Mouse (Mus musculus): Measurements from ENCODE around the gene Eefsec. TPM values are rescaled to one million over a fixed set of nuclear protein-coding genes. Genes with fewer than 3 reads are reported as not detected.

The Eefsec gene
- polyA plus RNA-seq, 1 experiment from 2014 or later, result 32.8 TPM

- H3K4me3 ChIP-seq (ENCODE audit: low read depth, low read length), result no peak overlapping the region
- no peak overlapping the region for H3K27ac ChIP-seq (ENCODE audit: low read depth, low read length)
- peaks cover 68% of the 10 kb centered on the region for H3K36me3 ChIP-seq (ENCODE audit: control insufficient read depth, insufficient read depth)
- no peaks in the 10 kb centered on the region for H3K27me3 ChIP-seq (replicated peaks; ENCODE audit: control insufficient read depth, insufficient read depth, low read length)
- no peak for TF ChIP-seq CTCF (IDR thresholded peaks at IDR 0.05; ENCODE audit: low read depth)
- H3K4me1 ChIP-seq (replicated peaks; ENCODE audit: control insufficient read depth, insufficient read depth, low read length), result no peaks in the 10 kb centered on the region
- no peak for ATAC-seq
- WGBS, result 65% methylated on average over 6 of the region's 6 CpGs
- no peaks in the 10 kb centered on the region for H3K9me3 ChIP-seq (ENCODE audit: control insufficient read depth)
- no peak overlapping the region for H3K4me2 ChIP-seq (replicated peaks; ENCODE audit: low read depth)
- no peak overlapping the region for H3K9ac ChIP-seq (ENCODE audit: low read depth, low read length)
Observed at GRCm38 (mm10) chr6:88485378-88485777, 39.0 kb upstream of the Eefsec start.

GRCm38 (mm10) chr6:88483913-88484312 is 37.6 kb upstream of the Eefsec start:
- Histone ChIP-seq H3K4me1 (replicated peaks; ENCODE audit: control insufficient read depth, insufficient read depth, low read length) (no peaks in the 10 kb centered on the region), H3K27me3 (replicated peaks; ENCODE audit: control insufficient read depth, insufficient read depth, low read length) (no peaks in the 10 kb centered on the region), H3K36me3 (ENCODE audit: control insufficient read depth, insufficient read depth) (peaks cover 80% of the 10 kb centered on the region), H3K27ac (ENCODE audit: low read depth, low read length) (no peak overlapping the region; the same call in 1 of the 2 replicates), H3K4me2 (replicated peaks; ENCODE audit: low read depth) (no peak overlapping the region), H3K9ac (ENCODE audit: low read depth, low read length) (no peak overlapping the region), H3K9me3 (ENCODE audit: control insufficient read depth) (no peaks in the 10 kb centered on the region), H3K4me3 (ENCODE audit: low read depth, low read length) (no peak overlapping the region)
- TF ChIP-seq CTCF (IDR thresholded peaks at IDR 0.05; ENCODE audit: low read depth), result no peak
- ATAC-seq, result no peak

DNA sequence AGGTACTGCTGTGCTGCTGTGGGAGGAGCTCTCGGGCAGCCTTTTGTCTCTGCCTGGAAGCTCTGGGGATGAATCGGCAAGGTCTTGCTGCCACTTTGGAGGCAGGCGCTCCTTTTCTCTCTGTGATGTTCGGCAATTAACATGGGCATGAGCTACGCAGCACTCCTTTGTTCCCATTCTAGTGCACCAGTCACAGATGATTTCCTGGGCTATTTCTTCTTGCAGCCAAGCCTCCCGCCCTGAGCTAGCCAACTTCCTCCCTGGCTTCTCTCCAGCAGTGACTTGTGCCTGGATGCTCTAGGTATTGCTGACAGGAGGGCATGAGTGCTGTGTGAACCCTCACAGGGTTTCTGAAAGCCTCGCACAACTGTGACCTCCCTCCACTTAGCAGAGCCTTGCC is 36.8 kb upstream of the Eefsec start:
- Histone ChIP-seq H3K27me3 (replicated peaks; ENCODE audit: control insufficient read depth, insufficient read depth, low read length) (no peaks in the 10 kb centered on the region), H3K4me3 (ENCODE audit: low read depth, low read length) (no peak overlapping the region), H3K36me3 (ENCODE audit: control insufficient read depth, insufficient read depth) (peaks cover 84% of the 10 kb centered on the region), H3K27ac (ENCODE audit: low read depth, low read length) (no peak overlapping the region), H3K9ac (ENCODE audit: low read depth, low read length) (no peak overlapping the region), H3K9me3 (ENCODE audit: control insufficient read depth) (no peaks in the 10 kb centered on the region), H3K4me2 (replicated peaks; ENCODE audit: low read depth) (no peak overlapping the region), H3K4me1 (replicated peaks; ENCODE audit: control insufficient read depth, insufficient read depth, low read length) (no peaks in the 10 kb centered on the region)
- 79% methylated on average over 7 of the region's 7 CpGs for WGBS
- TF ChIP-seq CTCF (IDR thresholded peaks at IDR 0.05; ENCODE audit: low read depth), result no peak
- no peak for ATAC-seq

DNA sequence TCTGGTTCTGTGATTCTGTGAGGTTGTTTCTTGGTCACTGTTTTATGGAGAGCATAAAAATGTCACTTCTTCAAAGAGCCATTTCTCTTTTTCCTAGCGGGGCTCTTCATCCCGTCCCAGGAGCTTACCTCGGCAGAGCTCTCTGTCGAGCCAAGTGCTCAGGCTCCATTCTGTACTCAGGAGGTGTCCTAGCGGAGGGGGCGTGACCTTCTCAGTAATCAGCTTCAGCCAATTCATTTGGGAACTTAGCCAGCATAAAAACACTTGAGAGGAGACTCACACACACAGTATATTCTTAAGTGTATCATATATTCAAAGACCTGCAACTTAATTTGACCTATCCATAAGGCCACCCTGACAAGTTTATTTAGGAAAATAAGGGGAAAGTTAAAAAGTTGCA is 34.1 kb upstream of the Eefsec start:
- no peak for TF ChIP-seq CTCF (IDR thresholded peaks at IDR 0.05; ENCODE audit: low read depth)
- Histone ChIP-seq H3K4me1 (replicated peaks; ENCODE audit: control insufficient read depth, insufficient read depth, low read length) (no peaks in the 10 kb centered on the region), H3K36me3 (ENCODE audit: control insufficient read depth, insufficient read depth) (peaks cover 75% of the 10 kb centered on the region), H3K4me3 (ENCODE audit: low read depth, low read length) (no peak overlapping the region), H3K9me3 (ENCODE audit: control insufficient read depth) (no peaks in the 10 kb centered on the region), H3K27me3 (replicated peaks; ENCODE audit: control insufficient read depth, insufficient read depth, low read length) (no peaks in the 10 kb centered on the region), H3K9ac (ENCODE audit: low read depth, low read length) (no peak overlapping the region), H3K27ac (ENCODE audit: low read depth, low read length) (no peak overlapping the region), H3K4me2 (replicated peaks; ENCODE audit: low read depth) (no peak overlapping the region)
- ATAC-seq, result no peak
- WGBS, result 54% methylated on average over 6 of the region's 6 CpGs

DNA sequence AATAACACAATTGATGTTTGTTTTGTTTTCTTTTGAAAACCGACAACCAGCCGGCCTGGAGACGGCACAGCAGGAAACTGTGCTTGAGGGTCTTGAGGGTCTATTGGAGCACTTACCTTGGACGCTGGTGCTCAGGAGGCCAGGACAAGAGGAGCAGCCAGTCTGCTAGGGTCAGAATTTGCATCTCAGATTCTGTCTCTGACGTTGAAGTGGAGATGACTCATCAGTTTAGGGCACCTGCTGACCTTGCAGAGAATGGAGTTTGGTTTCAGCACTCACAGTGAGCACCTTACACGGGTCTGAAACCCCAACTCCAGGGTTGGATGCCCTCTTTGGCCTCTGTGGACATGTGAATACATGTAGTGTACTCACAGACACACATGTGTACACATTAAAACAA is 23.5 kb upstream of the Eefsec start:
- Histone ChIP-seq H3K9ac (ENCODE audit: low read depth, low read length) (no peak overlapping the region), H3K9me3 (ENCODE audit: control insufficient read depth) (no peaks in the 10 kb centered on the region), H3K4me2 (replicated peaks; ENCODE audit: low read depth) (no peak overlapping the region), H3K4me3 (ENCODE audit: low read depth, low read length) (no peak overlapping the region), H3K27ac (ENCODE audit: low read depth, low read length) (no peak overlapping the region), H3K27me3 (replicated peaks; ENCODE audit: control insufficient read depth, insufficient read depth, low read length) (no peaks in the 10 kb centered on the region), H3K36me3 (ENCODE audit: control insufficient read depth, insufficient read depth) (peaks cover 38% of the 10 kb centered on the region), H3K4me1 (replicated peaks; ENCODE audit: control insufficient read depth, insufficient read depth, low read length) (no peaks in the 10 kb centered on the region; the same call in 1 of the 2 replicates)
- TF ChIP-seq CTCF (IDR thresholded peaks at IDR 0.05; ENCODE audit: low read depth), result no peak
- whole genome bisulfite sequencing, result 69% methylated on average over 6 of the region's 6 CpGs
- no peak for ATAC-seq

DNA sequence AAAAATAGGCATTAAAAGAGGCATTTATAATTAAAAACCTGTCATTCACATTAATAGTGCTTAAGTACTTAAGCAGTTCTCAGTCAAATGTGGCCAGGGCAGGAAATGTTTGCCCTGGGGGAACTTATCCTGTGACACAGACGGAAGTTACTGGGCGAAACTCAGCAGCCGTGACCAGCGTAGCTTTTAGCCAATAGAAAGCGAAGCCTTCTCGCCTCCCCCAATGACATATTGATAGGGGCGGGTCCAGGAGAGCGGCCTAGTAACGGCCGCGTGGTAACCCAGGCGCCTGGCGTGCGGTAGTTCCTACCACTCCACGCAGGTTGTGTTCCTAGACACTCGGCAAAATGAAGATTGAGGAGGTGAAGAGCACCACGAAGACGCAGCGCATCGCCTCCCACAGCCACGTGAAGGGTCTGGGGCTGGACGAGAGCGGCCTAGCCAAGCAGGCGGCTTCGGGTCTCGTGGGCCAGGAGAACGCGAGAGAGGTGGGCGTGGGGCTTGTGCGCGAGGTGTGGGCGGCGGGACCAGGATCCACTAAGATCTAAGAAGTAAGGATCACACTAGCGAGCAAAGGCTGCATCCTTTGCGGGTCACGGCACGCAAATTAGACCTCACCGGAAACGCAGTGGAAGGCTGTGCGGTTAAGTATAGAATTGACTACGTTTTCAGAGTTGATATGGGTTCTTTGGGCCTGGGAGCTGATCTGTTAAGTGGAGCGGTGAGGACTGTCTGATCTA is 19.0 kb upstream of the Eefsec start, which contains the start of gene Ruvbl1:
Ruvbl1 (plus strand) TSS at position 229 of the 740 bp plus-strand sequence.
- TF ChIP-seq CTCF (IDR thresholded peaks at IDR 0.05; ENCODE audit: low read depth), result no peak
- Histone ChIP-seq H3K4me3 (ENCODE audit: low read depth, low read length) (peak within 1 kb of the TSS; percentile 75), H3K4me2 (replicated peaks; ENCODE audit: low read depth) (peak within 1 kb of the TSS; percentile 71), H3K27ac (ENCODE audit: low read depth, low read length) (no peak within 1 kb of the TSS; the same call in 1 of the 2 replicates), H3K9me3 (ENCODE audit: control insufficient read depth) (no peaks in the 10 kb centered on the region), H3K9ac (ENCODE audit: low read depth, low read length) (peak within 1 kb of the TSS; percentile 76), H3K4me1 (replicated peaks; ENCODE audit: control insufficient read depth, insufficient read depth, low read length) (no peaks in the 10 kb centered on the region; the same call in 1 of the 2 replicates), H3K27me3 (replicated peaks; ENCODE audit: control insufficient read depth, insufficient read depth, low read length) (no peaks in the 10 kb centered on the region), H3K36me3 (ENCODE audit: control insufficient read depth, insufficient read depth) (peaks cover 17% of the 10 kb centered on the region; the same call in 1 of the 2 replicates)
- WGBS, result under 1% methylated on average over 39 of the region's 42 CpGs
- ATAC-seq, result peak; percentile 99
